In the genomic region with DNA sequence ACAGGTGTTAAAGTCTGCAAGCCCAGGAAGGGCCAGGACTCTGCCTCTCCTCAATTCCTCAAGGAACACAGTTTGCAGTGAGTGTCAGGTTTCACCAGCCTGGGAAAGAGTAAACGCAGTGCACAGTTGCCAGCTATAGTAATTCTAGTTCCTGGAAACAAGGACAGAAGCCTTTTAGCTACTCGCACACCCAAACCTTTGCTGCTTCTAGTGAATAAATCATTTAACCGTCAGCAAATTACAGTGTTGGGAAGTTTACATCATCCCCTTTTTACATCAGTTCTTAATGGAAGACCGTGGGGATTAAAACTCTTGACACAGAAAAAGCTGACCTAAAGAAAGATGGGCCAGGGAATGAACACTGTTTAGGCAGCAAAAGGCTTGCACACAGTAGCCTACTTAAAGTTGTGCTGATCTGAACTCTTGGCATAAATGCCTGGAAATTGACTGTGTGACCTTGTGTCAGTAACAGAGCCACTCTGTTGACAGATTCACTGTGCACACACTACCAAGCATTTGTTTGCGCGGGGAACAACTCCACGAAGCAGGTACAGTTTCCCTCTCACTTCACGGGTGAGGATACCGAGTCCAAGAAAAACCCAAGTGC, we compare ENCODE assay signal across 7 mouse cellular contexts. TPM values are rescaled to one million over a fixed set of nuclear protein-coding genes. Genes with fewer than 3 reads are reported as not detected.
DNase-seq lines count a peak whose midpoint lies in the region; ATAC-seq and TF ChIP-seq lines count a peak whose summit lies in the region.

No protein-coding gene starts in this region.

- H3K36me3 ChIP-seq in embryonic facial prominence, embryonic 10.5 days (replicated peaks), result no peaks in the 10 kb centered on the region
- no peaks in the 10 kb centered on the region for H3K36me3 ChIP-seq in hindbrain, postnatal 0 days (ENCODE audit: insufficient read depth, low read length)

- H3K4me2 ChIP-seq in hindbrain, postnatal 0 days (ENCODE audit: low read depth, low read length), result peak overlapping the region; percentile 70

- 4% methylated on average over 9 of the region's 9 CpGs for WGBS in embryonic facial prominence, embryonic 10.5 days
- 8% methylated on average over 9 of the region's 9 CpGs for WGBS in hindbrain, postnatal 0 days

- no peak for TF ChIP-seq CTCF in hindbrain, postnatal 0 days (IDR thresholded peaks at IDR 0.05; ENCODE audit: low read depth)

- peak; percentile 16 for DNase-seq in urinary bladder, postnatal 14 days (ENCODE audit: low spot score)
- DNase-seq in urinary bladder, postnatal 36 days (ENCODE audit: low spot score in 2 of 2), result no peak
- peak; percentile 47 for DNase-seq in embryonic facial prominence, embryonic 10.5 days (ENCODE audit: low spot score)
- DNase-seq in hindbrain, postnatal 0 days (ENCODE audit: low spot score), result no peak
- DNase-seq in left cerebral cortex, adult 8-10 months (ENCODE audit: low spot score in 2 of 2), result no peak
- DNase-seq in layer of hippocampus, adult 11-12 months (ENCODE audit: low spot score), result no peak

- H3K27ac ChIP-seq in embryonic facial prominence, embryonic 10.5 days (replicated peaks), result peak overlapping the region; percentile 99
- H3K27ac ChIP-seq in hindbrain, postnatal 0 days, result peak overlapping the region; percentile 98

- peak overlapping the region; percentile 90 for H3K4me3 ChIP-seq in embryonic facial prominence, embryonic 10.5 days
- H3K4me3 ChIP-seq in hindbrain, postnatal 0 days (ENCODE audit: low read length), result peak overlapping the region; percentile 94

- H3K27me3 ChIP-seq in embryonic facial prominence, embryonic 10.5 days (replicated peaks; ENCODE audit: low read depth, poor library complexity, severe bottlenecking), result no peaks in the 10 kb centered on the region
- no peaks in the 10 kb centered on the region for H3K27me3 ChIP-seq in hindbrain, postnatal 0 days (ENCODE audit: insufficient read depth, low read length)

- H3K9ac ChIP-seq in hindbrain, postnatal 0 days (replicated peaks; ENCODE audit: low read length), result peak overlapping the region; percentile 87

- H3K9me3 ChIP-seq in embryonic facial prominence, embryonic 10.5 days, result no peaks in the 10 kb centered on the region
- no peaks in the 10 kb centered on the region for H3K9me3 ChIP-seq in hindbrain, postnatal 0 days (ENCODE audit: low read length)

- H3K4me1 ChIP-seq in embryonic facial prominence, embryonic 10.5 days, result peaks cover 32% of the 10 kb centered on the region
- 0 out of 2 replicates have a peak, but pooled peaks cover 2% of the 10 kb centered on the region for H3K4me1 ChIP-seq in hindbrain, postnatal 0 days (ENCODE audit: insufficient read depth, low read length)

- ATAC-seq in hindbrain, postnatal 0 days, result no peak
- ATAC-seq in megakaryocyte progenitor cell, adult 5-6 weeks (replicated peaks; ENCODE audit: poor library complexity), result peak; percentile 4; the same call in 1 of the 2 replicates

RNA-seq across cellular contexts. Expression of a gene that starts 0.6 kb away (rescaled TPM):
- polyA plus RNA-seq in embryonic facial prominence, embryonic 10.5 days (2016; fragmentation: Nextera tagmentation; extraction: Ambion mirVana), result 9.4 and 11.6 TPM in 2 replicates
- total RNA-seq in hindbrain, postnatal 0 days (2014; rRNA removed), result 16.8 and 24.0 TPM in 2 replicates
- polyA plus RNA-seq in hindbrain, postnatal 0 days (2015; fragmentation: Nextera tagmentation; extraction: Ambion mirVana), result 6.9 and 7.8 TPM in 2 replicates
- 13.3 and 19.2 TPM in 2 replicates for total RNA-seq in megakaryocyte progenitor cell, adult 5-6 weeks (2015)
- 7.0 and 8.8 TPM in 2 replicates for total RNA-seq in megakaryocyte progenitor cell, adult 5-6 weeks (2017)
- 10 to 100 TPM; 16.9 to 20.8 (median 18.3) TPM for total RNA-seq in left cerebral cortex, adult 8-10 months (2022)

Comparison
In these comparisons a context has a peak if more than half of its experiments do, and no peak if none do; other contexts are left out.
1. DNase-seq: peak in urinary bladder, postnatal 14 days (single experiment) and embryonic facial prominence, embryonic 10.5 days (single experiment); none in urinary bladder, postnatal 36 days (0 of 2), hindbrain, postnatal 0 days (single experiment), left cerebral cortex, adult 8-10 months (0 of 2) and layer of hippocampus, adult 11-12 months (single experiment).